Comparison of ENCODE assay signal across 23 mouse cellular contexts in genomic region chr10:86444665-86445064, GRCm38 (mm10). TPM values are rescaled to one million over a fixed set of nuclear protein-coding genes. Genes with fewer than 3 reads are reported as not detected.
DNase-seq lines count a peak whose midpoint lies in the region; ATAC-seq and TF ChIP-seq lines count a peak whose summit lies in the region.
"Had no signal": no experiment of that assay in that cellular context is flagged by ENCODE, and none has a peak within 500 bp of the region (broad histone marks: within the 10 kb centered on the region; RNA-seq: fewer than 3 reads in every experiment).

No protein-coding gene starts in this region.

- no peak overlapping the region for H3K4me2 ChIP-seq in forebrain, embryonic 14.5 days (ENCODE audit: low read length)
- H3K4me2 ChIP-seq: embryonic facial prominence, embryonic 12.5 days; forebrain, embryonic 13.5 days had no signal

- no peak overlapping the region for H3K9ac ChIP-seq in forebrain, embryonic 14.5 days (ENCODE audit: low read length)
- H3K9ac ChIP-seq: embryonic facial prominence, embryonic 12.5 days; forebrain, embryonic 13.5 days had no signal

- H3K27ac ChIP-seq in forebrain, embryonic 14.5 days (ENCODE audit: low read depth, low read length) = no peak overlapping the region
- H3K27ac ChIP-seq: embryonic facial prominence, embryonic 10.5 days; embryonic facial prominence, embryonic 12.5 days; forebrain, embryonic 13.5 days had no signal

- H3K9me3 ChIP-seq in forebrain, embryonic 14.5 days (replicated peaks; ENCODE audit: control insufficient read depth, low read length) = no peaks in the 10 kb centered on the region
- H3K9me3 ChIP-seq: embryonic facial prominence, embryonic 10.5 days; embryonic facial prominence, embryonic 12.5 days; forebrain, embryonic 13.5 days had no signal

- no peaks in the 10 kb centered on the region for H3K79me3 ChIP-seq in C2C12 (ENCODE audit: low read depth)

- H3K4me1 ChIP-seq in forebrain, embryonic 14.5 days (ENCODE audit: control insufficient read depth, insufficient read depth, low read length) = no peaks in the 10 kb centered on the region
- H3K4me1 ChIP-seq: embryonic facial prominence, embryonic 12.5 days; forebrain, embryonic 13.5 days had no signal

- no peaks in the 10 kb centered on the region for H3K79me2 ChIP-seq in C2C12 (ENCODE audit: control insufficient read depth, insufficient read depth)

- 48% methylated on average over 3 of the region's 3 CpGs for WGBS in forebrain, embryonic 14.5 days

- no peak for ATAC-seq in inflammation-experienced regulatory T-cells, adult 6 months
- ATAC-seq in forebrain, embryonic 14.5 days = no peak
- ATAC-seq: forebrain, embryonic 13.5 days; forebrain, embryonic 16.5 days had no signal

- no peak for TF ChIP-seq CTCF in C2C12 (IDR thresholded peaks at IDR 0.05; ENCODE audit: control insufficient read depth, insufficient read depth, insufficient read length)

- DNase-seq in heart, adult 11 months = peak; percentile 81
- DNase-seq in heart, adult 8-10 months (ENCODE audit: low spot score) = no peak
- peak; percentile 41 for DNase-seq in NIH3T3 (ENCODE audit: low read depth)
- DNase-seq in fibroblast of lung, adult 2 months (ENCODE audit: low read depth) = peak; percentile 84
- no peak for DNase-seq in frontal cortex, adult 2 months (ENCODE audit: extremely low spot score in 1 of 2, low spot score in 1 of 2)
- DNase-seq in forebrain, embryonic 14.5 days (ENCODE audit: low spot score) = no peak
- DNase-seq: adrenal gland, adult 2 months; adrenal gland, postnatal 10 days; adrenal gland, postnatal 25 days; B cell, adult 2 months; cerebellum, adult 11-12 months; cerebellum, adult 2 months; cerebellum, adult 9-10 months; cerebellum, postnatal 10 days; cerebellum, postnatal 25 days had no signal

- H3K36me3 ChIP-seq in C2C12 (ENCODE audit: control insufficient read depth, insufficient read depth) = no peaks in the 10 kb centered on the region
- no peaks in the 10 kb centered on the region for H3K36me3 ChIP-seq in forebrain, embryonic 14.5 days (ENCODE audit: control insufficient read depth, insufficient read depth, low read length)
- H3K36me3 ChIP-seq: embryonic facial prominence, embryonic 10.5 days; embryonic facial prominence, embryonic 12.5 days had no signal

- no peak overlapping the region for H3ac ChIP-seq in C2C12 (ENCODE audit: control insufficient read depth, insufficient read length, low read depth)

- H3K4me3 ChIP-seq in C2C12 (ENCODE audit: insufficient read depth, poor library complexity, severe bottlenecking) = no peak overlapping the region
- H3K4me3 ChIP-seq in forebrain, embryonic 14.5 days (ENCODE audit: low read depth, low read length) = no peak overlapping the region
- H3K4me3 ChIP-seq: embryonic facial prominence, embryonic 10.5 days; embryonic facial prominence, embryonic 12.5 days; erythroblast, embryonic 14.5 days; forebrain, embryonic 13.5 days had no signal

- no peaks in the 10 kb centered on the region for H3K27me3 ChIP-seq in C2C12 (ENCODE audit: control insufficient read depth, insufficient read depth, insufficient read length)
- H3K27me3 ChIP-seq in forebrain, embryonic 14.5 days (replicated peaks; ENCODE audit: control insufficient read depth, insufficient read depth, low read length) = no peaks in the 10 kb centered on the region
- H3K27me3 ChIP-seq: embryonic facial prominence, embryonic 12.5 days; forebrain, embryonic 13.5 days had no signal

TF ChIP-seq in C2C12, 6 proteins besides CTCF, POLR2A, EP300 and RAD21:
- TF ChIP-seq FOSL1 (IDR thresholded peaks at IDR 0.05; ENCODE audit: insufficient read depth, low read length, poor library complexity, severe bottlenecking) (no peak), CEBPB (IDR thresholded peaks at IDR 0.05; ENCODE audit: low read depth) (peak; percentile 24)

RNA-seq across cellular contexts. Expression of gene Syn3, which starts 54.0 kb away (rescaled TPM):
- total RNA-seq in heart, adult 8-10 months (2022) = under 1 TPM; 0.34 to 0.79 (median 0.47) TPM
- 0.20 TPM for polyA plus RNA-seq in C2C12 (2012; fragmentation: generic; extraction: Trizol)
- polyA plus RNA-seq in inflammation-experienced regulatory T-cells, adult 6 months (2017; shearing (Covaris generic)) = not detected
- 9.8 and 10.4 TPM in 2 replicates for polyA plus RNA-seq in frontal cortex, adult 2 months (2012; rRNA removed)
- polyA plus RNA-seq in forebrain, embryonic 14.5 days (2014; fragmentation: Nextera tagmentation; extraction: Ambion mirVana) = 8.5 and 14.9 TPM in 2 replicates
- total RNA-seq: MEL had no signal
- polyA plus RNA-seq: erythroblast, embryonic 14.5 days had no signal

Comparison
In these comparisons a context has a peak if more than half of its experiments do, and no peak if none do; other contexts are left out.
1. DNase-seq: peak in heart, adult 11 months (single experiment), NIH3T3 (single experiment) and fibroblast of lung, adult 2 months (single experiment); none in heart, adult 8-10 months (single experiment), frontal cortex, adult 2 months (0 of 2) and forebrain, embryonic 14.5 days (single experiment).